Mouse (Mus musculus): ENCODE data around the gene Pth1r. TPM values are rescaled to one million over a fixed set of nuclear protein-coding genes. Genes with fewer than 3 reads are reported as not detected.

Pth1r gene
- polyA plus RNA-seq, 1 experiment: 0.11 TPM

DNA sequence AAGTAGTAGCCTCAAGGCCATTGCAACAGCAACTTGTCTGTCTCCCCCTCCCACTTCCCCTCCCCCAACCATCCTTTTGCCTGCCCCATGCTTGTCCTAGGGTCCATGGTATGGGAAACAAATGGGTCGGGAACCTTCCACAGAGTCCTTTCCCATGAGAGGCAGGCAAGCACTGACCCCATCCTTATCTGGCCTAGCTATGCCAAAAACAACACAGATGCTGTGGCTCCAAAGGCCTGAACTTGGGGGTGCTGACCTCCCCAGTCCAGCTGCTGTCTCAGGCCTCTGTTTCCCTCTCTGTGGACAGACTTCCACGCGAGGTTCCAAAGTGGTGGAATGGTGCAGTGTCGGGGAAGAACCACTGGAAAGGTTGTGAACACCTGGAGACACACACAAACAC is 6.8 kb upstream of the Pth1r start:
- no peaks in the 10 kb centered on the region for H3K36me3 ChIP-seq (replicated peaks; ENCODE audit: low read length)
- no peak overlapping the region for H3K4me3 ChIP-seq (replicated peaks)
- TF ChIP-seq FLI1 (IDR thresholded peaks at IDR 0.05; ENCODE audit: low read length) (no peak), GATA1 (IDR thresholded peaks at IDR 0.05; ENCODE audit: borderline replicate concordance, low read length) (no peak)
- H3K27me3 ChIP-seq (replicated peaks): peaks cover 96% of the 10 kb centered on the region
- H3K4me1 ChIP-seq: peaks cover 17% of the 10 kb centered on the region
- H3K9me3 ChIP-seq: no peaks in the 10 kb centered on the region

DNA sequence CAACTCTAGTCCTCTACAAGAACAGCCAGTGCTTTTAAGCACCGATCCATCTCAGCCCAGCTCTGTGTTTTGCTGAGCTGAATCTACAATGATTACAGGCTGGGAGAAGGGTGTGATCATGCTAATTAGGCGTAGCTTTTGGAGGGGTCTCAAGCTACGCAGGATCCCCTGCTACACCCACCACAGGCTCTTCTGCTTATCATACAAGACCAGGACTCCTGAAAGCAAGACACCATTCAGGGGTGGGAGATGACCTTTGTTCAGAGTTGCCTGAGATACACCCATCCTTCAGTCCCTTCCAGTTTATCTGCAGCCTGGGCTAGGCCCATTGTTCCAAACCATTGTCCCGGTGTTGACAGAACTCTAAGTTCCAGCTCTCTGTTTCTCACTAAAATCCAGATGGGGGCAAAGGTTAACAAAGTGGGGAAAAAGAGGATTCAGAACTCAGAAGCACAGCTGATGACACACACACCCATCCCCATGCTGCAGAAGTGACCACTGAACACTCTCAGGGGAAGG is 6.0 kb upstream of the Pth1r start:
- no peak for TF ChIP-seq FLI1 (IDR thresholded peaks at IDR 0.05; ENCODE audit: low read length)
- TF ChIP-seq GATA1 (IDR thresholded peaks at IDR 0.05; ENCODE audit: borderline replicate concordance, low read length): no peak
- H3K27me3 ChIP-seq (replicated peaks): peaks cover 96% of the 10 kb centered on the region
- H3K4me1 ChIP-seq: peaks cover 14% of the 10 kb centered on the region
- H3K4me3 ChIP-seq (replicated peaks): no peak overlapping the region
- no peaks in the 10 kb centered on the region for H3K36me3 ChIP-seq (replicated peaks; ENCODE audit: low read length)
- H3K9me3 ChIP-seq: no peaks in the 10 kb centered on the region

DNA sequence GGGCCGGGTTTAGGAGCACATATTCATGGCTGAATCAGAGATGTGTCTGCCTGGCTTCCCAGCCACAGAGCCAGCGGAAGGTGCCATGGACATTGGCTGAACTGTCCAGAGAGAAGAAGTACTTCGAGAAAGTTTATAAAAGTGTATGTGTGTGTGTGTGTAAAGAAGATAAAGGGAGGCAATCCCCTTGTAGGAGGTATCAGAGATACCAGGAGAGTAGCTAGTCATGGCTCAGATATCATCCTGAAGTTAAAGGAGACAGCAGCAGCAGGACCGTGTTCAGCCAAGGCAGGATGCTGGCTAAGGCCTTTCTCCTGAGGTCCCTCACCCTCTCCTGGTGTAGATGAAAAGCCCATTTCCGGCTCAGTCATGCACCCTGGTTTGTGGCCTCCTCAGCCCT is 4.5 kb upstream of the Pth1r start:
- H3K4me3 ChIP-seq (replicated peaks): no peak overlapping the region
- H3K27me3 ChIP-seq (replicated peaks): peaks cover 98% of the 10 kb centered on the region
- H3K9me3 ChIP-seq: no peaks in the 10 kb centered on the region
- no peak for TF ChIP-seq GATA1 (IDR thresholded peaks at IDR 0.05; ENCODE audit: borderline replicate concordance, low read length)
- no peak for TF ChIP-seq FLI1 (IDR thresholded peaks at IDR 0.05; ENCODE audit: low read length)
- H3K4me1 ChIP-seq: peaks cover 13% of the 10 kb centered on the region
- no peaks in the 10 kb centered on the region for H3K36me3 ChIP-seq (replicated peaks; ENCODE audit: low read length)

DNA sequence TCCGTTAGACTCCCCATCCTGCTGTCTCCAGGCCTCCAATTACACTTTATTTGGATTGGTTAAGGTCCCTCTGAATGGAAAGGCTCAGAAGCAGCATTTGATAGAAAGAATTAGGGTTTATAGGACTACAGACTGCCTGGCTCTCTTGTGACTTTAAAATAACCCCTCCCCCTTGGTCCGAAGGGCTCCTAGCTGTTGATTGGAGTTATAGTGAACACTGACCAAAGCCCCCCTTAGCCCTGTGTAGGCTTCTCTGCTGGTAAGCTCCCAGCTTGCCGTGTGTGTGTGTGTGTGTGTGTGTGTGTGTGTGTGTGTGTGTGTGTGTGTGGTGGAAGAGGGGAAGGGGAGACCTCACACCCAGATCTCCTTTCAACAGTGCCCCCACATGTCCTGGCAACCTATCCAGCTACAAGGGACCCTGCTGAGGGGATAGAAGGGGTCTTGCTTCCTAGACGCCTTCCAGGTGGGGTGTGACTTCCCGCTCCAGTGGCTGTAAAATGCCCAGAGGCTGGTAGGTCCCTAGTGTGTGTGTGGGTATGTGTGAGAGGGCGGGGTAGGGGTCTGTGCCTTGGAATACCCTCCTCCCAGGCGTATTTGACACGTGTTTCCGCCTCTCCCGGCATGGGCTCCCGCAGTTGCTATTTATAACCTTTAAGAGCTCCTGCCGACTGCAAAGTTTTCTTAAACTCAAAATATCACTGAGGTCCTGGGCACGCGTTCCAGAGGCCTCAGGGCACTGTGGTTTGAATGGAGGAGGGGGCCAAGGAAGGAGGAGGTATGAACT is 3.7 kb upstream of the Pth1r start:
- Histone ChIP-seq H3K4me3 (replicated peaks) (no peak overlapping the region), H3K9me3 (no peaks in the 10 kb centered on the region), H3K27me3 (replicated peaks) (peaks cover 98% of the 10 kb centered on the region), H3K36me3 (replicated peaks; ENCODE audit: low read length) (no peaks in the 10 kb centered on the region), H3K4me1 (peaks cover 13% of the 10 kb centered on the region)
- TF ChIP-seq GATA1 (IDR thresholded peaks at IDR 0.05; ENCODE audit: borderline replicate concordance, low read length) (no peak), FLI1 (IDR thresholded peaks at IDR 0.05; ENCODE audit: low read length) (no peak)

DNA sequence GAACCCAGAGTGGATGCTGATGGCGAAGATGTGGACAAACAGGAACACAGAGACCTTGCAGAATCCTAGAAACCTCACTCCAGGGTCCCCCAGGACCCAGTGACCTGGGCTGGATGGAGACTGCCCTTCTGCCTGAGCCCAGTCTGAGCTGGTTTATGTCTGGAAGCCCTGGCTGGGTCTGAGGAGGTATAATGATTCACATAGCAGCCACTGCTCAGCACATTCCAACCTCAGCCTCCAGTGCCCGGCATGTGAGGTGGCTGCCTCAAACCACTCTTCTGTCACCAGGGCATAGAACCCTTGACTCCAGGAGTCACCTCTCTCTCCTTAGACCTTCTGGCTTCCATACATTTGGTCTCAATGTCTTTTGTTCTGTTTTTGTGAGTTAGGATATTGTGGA is 1.5 kb upstream of the Pth1r start:
- H3K9me3 ChIP-seq: no peaks in the 10 kb centered on the region
- H3K4me3 ChIP-seq (replicated peaks): no peak overlapping the region
- TF ChIP-seq FLI1 (IDR thresholded peaks at IDR 0.05; ENCODE audit: low read length) (no peak), GATA1 (IDR thresholded peaks at IDR 0.05; ENCODE audit: borderline replicate concordance, low read length) (no peak)
- H3K27me3 ChIP-seq (replicated peaks): peaks cover 100% of the 10 kb centered on the region
- peaks cover 19% of the 10 kb centered on the region for H3K4me1 ChIP-seq
- H3K36me3 ChIP-seq (replicated peaks; ENCODE audit: low read length): no peaks in the 10 kb centered on the region

DNA sequence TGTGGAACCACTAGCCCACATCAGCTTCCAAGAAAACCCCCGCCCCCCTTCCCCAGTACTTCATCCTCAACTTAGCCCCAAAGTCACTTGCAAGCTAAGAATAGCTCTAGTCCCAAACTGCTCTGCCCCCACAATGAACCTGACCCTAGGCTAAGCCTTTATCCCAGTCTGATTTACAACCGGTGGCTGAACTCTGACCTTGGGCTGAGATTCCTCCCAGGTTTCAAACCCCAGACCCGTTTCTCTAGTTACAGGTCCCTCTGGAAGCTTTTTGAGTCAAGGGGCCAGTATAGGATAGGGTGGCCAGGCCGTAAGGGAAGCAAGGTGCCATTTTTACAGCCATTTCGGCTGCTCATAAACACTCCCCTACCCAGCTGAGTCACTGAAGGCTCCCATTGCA is 707 bp downstream of the Pth1r start:
- Histone ChIP-seq H3K36me3 (replicated peaks; ENCODE audit: low read length) (no peaks in the 10 kb centered on the region), H3K9me3 (no peaks in the 10 kb centered on the region), H3K4me1 (peaks cover 27% of the 10 kb centered on the region), H3K4me3 (replicated peaks) (no peak overlapping the region), H3K27me3 (replicated peaks) (peaks cover 99% of the 10 kb centered on the region)
- no peak for TF ChIP-seq FLI1 (IDR thresholded peaks at IDR 0.05; ENCODE audit: low read length)
- TF ChIP-seq GATA1 (IDR thresholded peaks at IDR 0.05; ENCODE audit: borderline replicate concordance, low read length): no peak

DNA sequence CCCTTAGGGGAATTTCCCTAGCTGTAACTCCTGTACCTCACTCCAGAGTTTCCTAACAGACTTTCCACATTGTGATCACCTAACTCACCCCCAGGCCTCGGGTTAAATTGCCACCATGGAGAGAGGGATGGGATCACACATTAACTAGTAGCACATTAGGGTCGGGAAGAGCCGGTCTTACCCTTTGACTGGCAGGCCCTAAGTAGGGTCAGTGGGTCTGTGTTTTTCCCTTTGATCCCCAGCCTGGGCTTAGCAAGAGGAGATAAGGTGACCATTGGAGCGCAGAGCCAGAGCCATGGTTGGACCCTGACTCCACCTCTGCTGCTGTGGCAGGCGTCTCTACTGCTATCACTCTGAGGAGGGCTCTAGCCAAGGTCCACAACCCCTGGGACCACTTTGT is 1.2 kb downstream of the Pth1r start:
- no peaks in the 10 kb centered on the region for H3K9me3 ChIP-seq
- no peaks in the 10 kb centered on the region for H3K36me3 ChIP-seq (replicated peaks; ENCODE audit: low read length)
- H3K27me3 ChIP-seq (replicated peaks): peaks cover 99% of the 10 kb centered on the region
- H3K4me1 ChIP-seq: peaks cover 22% of the 10 kb centered on the region
- no peak for TF ChIP-seq FLI1 (IDR thresholded peaks at IDR 0.05; ENCODE audit: low read length)
- TF ChIP-seq GATA1 (IDR thresholded peaks at IDR 0.05; ENCODE audit: borderline replicate concordance, low read length): no peak
- H3K4me3 ChIP-seq (replicated peaks): no peak overlapping the region

DNA sequence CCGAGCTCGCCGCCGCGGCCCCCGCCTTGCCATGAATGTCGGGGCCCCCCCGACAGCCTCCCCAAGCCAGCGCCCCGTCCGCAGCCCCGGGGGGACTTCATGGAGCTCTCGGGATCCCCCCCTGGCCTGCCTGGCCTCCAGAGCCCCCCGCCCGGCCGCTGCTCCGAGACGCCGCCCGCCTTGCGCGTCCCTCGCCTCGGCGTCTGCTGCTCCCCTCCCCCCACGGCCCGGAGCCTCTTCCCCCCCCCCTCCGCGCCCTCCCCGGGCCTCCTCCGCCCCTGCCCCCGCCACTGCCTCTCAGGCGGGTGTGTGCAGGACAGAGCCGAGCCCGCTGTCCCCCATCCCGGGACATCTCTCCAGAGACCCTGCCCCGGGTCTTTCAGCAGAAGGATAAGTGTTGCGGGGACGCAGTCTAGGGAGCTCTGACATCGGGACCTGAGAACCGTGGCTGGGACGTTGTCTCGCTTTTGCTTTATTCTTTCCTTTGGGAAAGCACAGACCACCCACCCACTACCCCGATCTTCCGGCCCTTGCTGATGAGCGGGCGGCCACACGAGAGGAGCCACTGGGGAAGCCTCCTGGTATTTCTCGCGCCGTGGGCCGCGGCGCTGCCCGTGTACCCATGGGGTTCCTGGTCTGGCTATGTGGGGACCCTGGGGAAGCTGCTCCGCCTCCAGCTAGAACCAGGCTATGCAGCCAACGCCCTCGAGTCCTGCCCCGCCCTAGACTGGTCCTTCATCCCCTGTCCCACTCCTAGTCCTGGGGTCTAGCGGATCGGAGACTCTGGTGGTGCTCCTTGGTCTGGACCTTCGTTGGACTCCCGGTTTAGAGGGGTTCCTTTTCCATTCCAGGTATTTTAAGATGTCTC is 3.3 kb downstream of the Pth1r start:
- H3K4me3 ChIP-seq (replicated peaks): peak overlapping the region; percentile 56
- no peak for TF ChIP-seq GATA1 (IDR thresholded peaks at IDR 0.05; ENCODE audit: borderline replicate concordance, low read length)
- TF ChIP-seq FLI1 (IDR thresholded peaks at IDR 0.05; ENCODE audit: low read length): no peak

DNA sequence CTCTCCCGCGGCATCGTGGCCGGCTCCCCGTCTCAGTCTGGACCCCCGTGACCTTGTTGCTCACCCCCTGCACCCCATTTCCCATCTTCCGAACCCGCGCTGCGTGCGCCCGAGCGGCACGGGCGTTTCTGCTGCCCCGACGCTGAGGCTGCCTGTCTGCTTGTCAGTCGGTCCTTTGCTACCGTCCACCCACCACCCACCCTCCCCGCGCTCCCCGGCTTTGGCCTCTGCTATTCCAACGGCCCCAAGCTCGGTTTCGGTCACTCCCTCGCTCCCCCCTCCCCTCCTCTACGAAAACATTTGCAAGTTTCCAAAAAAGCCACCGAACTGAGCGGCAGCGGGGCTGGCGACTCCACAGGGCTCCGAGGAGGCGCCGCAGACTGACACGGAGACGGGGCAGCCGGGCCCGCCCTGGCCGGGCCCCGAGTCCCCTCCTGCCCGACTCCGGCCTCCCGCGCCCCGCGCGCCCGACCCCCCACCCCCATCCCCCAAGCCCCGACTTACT is 3.9 kb downstream of the Pth1r start:
- Histone ChIP-seq H3K9me3 (peaks cover 2% of the 10 kb centered on the region; the same call in 1 of the 2 replicates), H3K4me3 (replicated peaks) (peak overlapping the region; percentile 90), H3K4me1 (peaks cover 20% of the 10 kb centered on the region), H3K36me3 (replicated peaks; ENCODE audit: low read length) (no peaks in the 10 kb centered on the region), H3K27me3 (replicated peaks) (peaks cover 97% of the 10 kb centered on the region)
- TF ChIP-seq GATA1 (IDR thresholded peaks at IDR 0.05; ENCODE audit: borderline replicate concordance, low read length): no peak

More for the DNA sequence above, 3.3 kb downstream of the Pth1r start:
- no peaks in the 10 kb centered on the region for H3K9me3 ChIP-seq
- peaks cover 98% of the 10 kb centered on the region for H3K27me3 ChIP-seq (replicated peaks)
- H3K36me3 ChIP-seq (replicated peaks; ENCODE audit: low read length): no peaks in the 10 kb centered on the region
- peaks cover 20% of the 10 kb centered on the region for H3K4me1 ChIP-seq

Measured in megakaryocyte, embryonic 14.5 days (primary cell).